Mouse (Mus musculus) limb, embryonic 14.5 days (tissue): ENCODE measurements around the gene Tmem123. TPM values are rescaled to one million over a fixed set of nuclear protein-coding genes. Genes with fewer than 3 reads are reported as not detected.

ENCODE experiments used
- ATAC-seq: fragments of 200-750 bp; cut with Nextera tagmentation; 2 replicates; pipeline ENCODE4 v1.8.0; 2017; ENCODE audit warnings: low read depth, moderate number of reproducible peaks, moderate TSS enrichment; ENCODE audit not compliant: low FRiP score
- DNase-seq: peaks from one replicate; pipeline ENCODE4 v3.0.0-alpha.2; 2015; ENCODE audit warnings: low spot score
- H3K27ac ChIP-seq: fragments of 300-500 bp; sonication (generic); replicated peaks from 2 replicates; pipeline ENCODE4 v1.5.1; 2014; ENCODE audit warnings: low read depth, mild to moderate bottlenecking, low read length, moderate library complexity, mixed read lengths
- H3K27me3 ChIP-seq: fragments of 300-500 bp; sonication (generic); 2 replicates; pipeline ENCODE4 v1.6.1; 2014; ENCODE audit warnings: low read length, mixed read lengths; ENCODE audit not compliant: control insufficient read depth, insufficient read depth
- H3K36me3 ChIP-seq: fragments of 300-500 bp; sonication (generic); 2 replicates; pipeline ENCODE4 v1.6.1; 2014; ENCODE audit warnings: mild to moderate bottlenecking, low read length, moderate library complexity, mixed read lengths; ENCODE audit not compliant: control insufficient read depth, insufficient read depth
- H3K4me1 ChIP-seq: fragments of 300-500 bp; sonication (generic); 2 replicates; pipeline ENCODE4 v1.6.1; 2014; ENCODE audit warnings: antibody characterized with exemption, low read length, mixed read lengths; ENCODE audit not compliant: control insufficient read depth, insufficient read depth
- H3K4me2 ChIP-seq: fragments of 300-500 bp; sonication (generic); replicated peaks from 2 replicates; pipeline ENCODE4 v1.6.1; 2014; ENCODE audit warnings: low read depth, mild to moderate bottlenecking, low read length, moderate library complexity; ENCODE audit not compliant: severe bottlenecking
- H3K4me3 ChIP-seq: fragments of 300-500 bp; sonication (generic); replicated peaks from 2 replicates; pipeline ENCODE4 v1.5.1; 2014; ENCODE audit warnings: low read length
- H3K9ac ChIP-seq: fragments of 300-500 bp; sonication (generic); 2 replicates; pipeline ENCODE4 v1.6.1; 2014; ENCODE audit warnings: mild to moderate bottlenecking, low read depth, low read length, moderate library complexity; ENCODE audit not compliant: severe bottlenecking
- H3K9me3 ChIP-seq: fragments of 300-500 bp; sonication (generic); 2 replicates; pipeline ENCODE4 v1.6.1; 2016; ENCODE audit warnings: low read length; ENCODE audit not compliant: control insufficient read depth
- POLR2A ChIP-seq: fragments of 200-500 bp; IDR thresholded peaks from 2 replicates; pipeline ENCODE4 v1.8.0; 2012; ENCODE audit warnings: inconsistent platforms, mild to moderate bottlenecking, moderate library complexity, borderline replicate concordance; ENCODE audit not compliant: insufficient read depth, insufficient read length; ENCODE audit errors: extremely low read depth
- WGBS: fragments of 180-500 bp; shearing (Covaris S2); extraction: QIAGEN DNeasy Blood & Tissue Kit; methylation state at CpG from one replicate; pipeline ENCODE4 v1.1.7; 2014; 5-methylcytosine and 5-hydroxymethylcytosine counted together
- polyA plus RNA-seq, 2 experiments: library from polyadenylated mRNA; depleted of rRNA in 1 of 2; stranded (reverse) in 1 of 2; unstranded in 1 of 2; fragments of >200 nt; fragmentation: Nextera tagmentation in 1 of 2; extraction: Ambion mirVana in 1 of 2; gene quantifications; 2 replicates each; pipeline versions ENCODE4 v1.2.1 to v1.2.3; 2012 to 2014

Tmem123 gene
- polyA plus RNA-seq, 2 experiments, result 68.8 to 133 TPM

- no peak for TF ChIP-seq POLR2A
- Histone ChIP-seq H3K27me3 (no peaks in the 10 kb centered on the region), H3K36me3 (peaks cover 34% of the 10 kb centered on the region), H3K9me3 (no peaks in the 10 kb centered on the region), H3K4me3 (no peak overlapping the region), H3K9ac (no peak overlapping the region), H3K4me1 (no peaks in the 10 kb centered on the region), H3K4me2 (no peak overlapping the region), H3K27ac (no peak overlapping the region)
- no peak for ATAC-seq
- 91% methylated on average over 5 of the region's 5 CpGs for WGBS
- DNase-seq, result no peak
Measured at GRCm38 (mm10) chr9:7824916-7825315, 61.1 kb downstream of the Tmem123 start.

DNA sequence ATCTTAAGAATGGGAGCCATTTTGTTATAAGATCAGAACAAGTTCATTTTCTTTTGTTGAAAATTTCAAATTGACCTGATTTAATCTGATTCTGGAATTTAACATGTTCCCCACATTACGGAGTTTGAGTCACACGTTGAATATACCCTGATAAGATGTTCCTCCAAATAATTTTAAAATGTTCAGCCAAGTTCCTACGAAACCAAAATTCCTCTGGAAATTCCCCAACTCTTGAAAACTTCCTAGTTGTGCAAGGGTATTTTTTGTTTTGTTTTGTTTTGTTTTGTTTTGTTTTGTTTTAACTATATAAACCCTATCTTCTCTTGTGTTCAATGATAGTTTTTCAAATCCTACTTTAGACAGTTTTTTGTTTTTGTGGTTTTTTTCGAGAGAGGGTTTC lies 64.9 kb downstream of the Tmem123 start:
- Histone ChIP-seq H3K9me3 (no peaks in the 10 kb centered on the region), H3K4me1 (peaks cover 9% of the 10 kb centered on the region; the same call in 1 of the 2 replicates), H3K4me2 (no peak overlapping the region), H3K27me3 (no peaks in the 10 kb centered on the region), H3K4me3 (no peak overlapping the region), H3K9ac (no peak overlapping the region), H3K36me3 (peaks cover 22% of the 10 kb centered on the region), H3K27ac (no peak overlapping the region)
- ATAC-seq, result no peak
- WGBS, result 96% methylated on average over 4 of the region's 4 CpGs
- no peak for DNase-seq
- no peak for TF ChIP-seq POLR2A

GRCm38 (mm10) chr9:7829531-7830528 lies 66.0 kb downstream of the Tmem123 start:
- ATAC-seq, result no peak
- H3K9me3 ChIP-seq, result no peaks in the 10 kb centered on the region
- peaks cover 28% of the 10 kb centered on the region for H3K36me3 ChIP-seq
- H3K9ac ChIP-seq, result no peak overlapping the region
- no peak for DNase-seq
- no peaks in the 10 kb centered on the region for H3K27me3 ChIP-seq
- H3K4me1 ChIP-seq, result peaks cover 9% of the 10 kb centered on the region; the same call in 1 of the 2 replicates
- WGBS, result 86% methylated on average over 9 of the region's 9 CpGs
- TF ChIP-seq POLR2A, result no peak
- H3K4me2 ChIP-seq, result no peak overlapping the region
- H3K27ac ChIP-seq, result no peak overlapping the region
- no peak overlapping the region for H3K4me3 ChIP-seq

GRCm38 (mm10) chr9:7833421-7833820 lies 69.6 kb downstream of the Tmem123 start:
- H3K9me3 ChIP-seq, result no peaks in the 10 kb centered on the region
- WGBS, result 94% methylated on average over 6 of the region's 6 CpGs
- no peak for TF ChIP-seq POLR2A
- H3K4me3 ChIP-seq, result no peak overlapping the region
- H3K36me3 ChIP-seq, result peaks cover 16% of the 10 kb centered on the region
- H3K27me3 ChIP-seq, result no peaks in the 10 kb centered on the region
- DNase-seq, result no peak
- H3K4me2 ChIP-seq, result no peak overlapping the region
- H3K9ac ChIP-seq, result no peak overlapping the region
- H3K4me1 ChIP-seq, result peaks cover 12% of the 10 kb centered on the region; the same call in 1 of the 2 replicates
- no peak overlapping the region for H3K27ac ChIP-seq
- ATAC-seq, result no peak

DNA sequence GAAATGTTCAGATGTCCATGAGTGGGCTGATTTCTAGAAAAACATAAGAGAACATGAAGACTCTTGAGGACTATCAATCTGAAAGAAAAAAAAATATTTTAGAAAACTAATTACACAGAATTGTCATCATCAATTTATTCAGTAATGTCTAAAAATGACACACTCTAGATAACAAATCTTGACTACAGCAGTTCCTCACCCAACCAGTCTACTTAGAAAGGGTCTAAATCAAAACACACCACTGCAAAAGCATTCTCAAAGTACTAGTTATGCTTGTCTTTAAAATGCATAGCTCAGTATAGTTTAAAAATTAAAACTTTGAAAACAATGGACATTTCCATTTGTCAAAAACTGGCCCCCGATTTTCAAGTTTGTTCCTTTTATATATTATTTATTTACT lies 71.5 kb downstream of the Tmem123 start:
- no peak for DNase-seq
- no peaks in the 10 kb centered on the region for H3K27me3 ChIP-seq
- no peak overlapping the region for H3K4me3 ChIP-seq
- H3K4me1 ChIP-seq, result peaks cover 12% of the 10 kb centered on the region; the same call in 1 of the 2 replicates
- no peaks in the 10 kb centered on the region for H3K9me3 ChIP-seq
- no peak for TF ChIP-seq POLR2A
- ATAC-seq, result no peak
- H3K27ac ChIP-seq, result no peak overlapping the region
- no peak overlapping the region for H3K9ac ChIP-seq
- no peak overlapping the region; the same call in 1 of the 2 replicates for H3K4me2 ChIP-seq
- 88% methylated on average over 1 of the region's 1 CpGs for WGBS
- H3K36me3 ChIP-seq, result peaks cover 16% of the 10 kb centered on the region
